Mouse (Mus musculus) macrophage (primary cell): ENCODE results near the gene Ptges3l. TPM values are rescaled to one million over a fixed set of nuclear protein-coding genes. Genes with fewer than 3 reads are reported as not detected.
A peak's percentile ranks its signal among the peaks of the same experiment; 100 is the strongest.

ENCODE experiments used
- H3K27ac ChIP-seq: fragments of 350-480 bp; formaldehyde crosslinking; 2 replicates; pipeline ENCODE4 v1.9.0; 2021
- H3K36me3 ChIP-seq: fragments of 350-480 bp; formaldehyde crosslinking; 2 replicates; pipeline ENCODE4 v1.9.0; 2021; ENCODE audit errors: inconsistent target
- H3K4me3 ChIP-seq: fragments of 350-480 bp; formaldehyde crosslinking; 2 replicates; pipeline ENCODE4 v1.9.0; 2021; ENCODE audit errors: inconsistent target
- H3K79me2 ChIP-seq: fragments of 350-480 bp; formaldehyde crosslinking; 2 replicates; pipeline ENCODE4 v1.9.0; 2021; ENCODE audit errors: inconsistent target
- WGBS: methylation state at CpG from one replicate; pipeline ENCODE4 v1.1.7; 2026; ENCODE audit warnings: inconsistent platforms; ENCODE audit not compliant: missing documents; 5-methylcytosine and 5-hydroxymethylcytosine counted together
- polyA plus RNA-seq: library from polyadenylated mRNA; stranded (reverse); fragments of 250-400 nt; gene quantifications from 3 replicates; pipeline ENCODE4 v1.2.4, GENCODE M21; 2018; ENCODE audit warnings: inconsistent platforms

The Ptges3l gene
- polyA plus RNA-seq, 1 experiment from 2014 or later, result 1.6 TPM

GRCm38 (mm10) chr11:101464211-101465100, 39.3 kb upstream of the Ptges3l start, which contains the start of gene Rnd2:
Rnd2 (plus strand) TSS chr11:101464999.
- peaks cover 61% of the 10 kb centered on the region for H3K79me2 ChIP-seq
- H3K27ac ChIP-seq, result peak within 1 kb of the TSS; percentile 88
- peak within 1 kb of the TSS; percentile 79 for H3K4me3 ChIP-seq
- H3K36me3 ChIP-seq, result peaks cover 29% of the 10 kb centered on the region
- 9% methylated on average over 11 of the region's 12 CpGs for WGBS

- Histone ChIP-seq H3K27ac (0 out of 2 replicates have a peak overlapping the region, but pooled peaks have one; percentile 88), H3K4me3 (peak overlapping the region; percentile 79; the same call in 1 of the 2 replicates), H3K79me2 (peaks cover 64% of the 10 kb centered on the region), H3K36me3 (peaks cover 45% of the 10 kb centered on the region)
- WGBS, result 16% methylated on average over 13 of the region's 13 CpGs
Measured at GRCm38 (mm10) chr11:101462583-101463440, 37.7 kb upstream of the Ptges3l start.

- Histone ChIP-seq H3K4me3 (no peak overlapping the region), H3K79me2 (peaks cover 69% of the 10 kb centered on the region), H3K36me3 (peaks cover 52% of the 10 kb centered on the region), H3K27ac (0 out of 2 replicates have a peak overlapping the region, but pooled peaks have one; percentile 5)
- WGBS, result 87% methylated on average over 14 of the region's 14 CpGs
Measured at GRCm38 (mm10) chr11:101462141-101462540, 37.0 kb upstream of the Ptges3l start.

GRCm38 (mm10) chr11:101460321-101460720, 35.2 kb upstream of the Ptges3l start:
- Histone ChIP-seq H3K4me3 (no peak overlapping the region), H3K79me2 (peaks cover 84% of the 10 kb centered on the region), H3K36me3 (peaks cover 67% of the 10 kb centered on the region), H3K27ac (no peak overlapping the region)
- 95% methylated on average over 15 of the region's 15 CpGs for WGBS

GRCm38 (mm10) chr11:101459716-101460115, 34.6 kb upstream of the Ptges3l start:
- Histone ChIP-seq H3K4me3 (no peak overlapping the region), H3K27ac (no peak overlapping the region), H3K36me3 (peaks cover 73% of the 10 kb centered on the region), H3K79me2 (peaks cover 84% of the 10 kb centered on the region)
- WGBS, result 96% methylated on average over 4 of the region's 6 CpGs

GRCm38 (mm10) chr11:101458217-101458616, 33.1 kb upstream of the Ptges3l start:
- H3K79me2 ChIP-seq, result peaks cover 84% of the 10 kb centered on the region
- H3K27ac ChIP-seq, result no peak overlapping the region
- WGBS, result 96% methylated on average over 12 of the region's 12 CpGs
- peaks cover 79% of the 10 kb centered on the region for H3K36me3 ChIP-seq
- H3K4me3 ChIP-seq, result no peak overlapping the region

GRCm38 (mm10) chr11:101457631-101458030, 32.5 kb upstream of the Ptges3l start:
- Histone ChIP-seq H3K36me3 (peaks cover 83% of the 10 kb centered on the region), H3K4me3 (no peak overlapping the region), H3K27ac (no peak overlapping the region), H3K79me2 (peaks cover 84% of the 10 kb centered on the region)
- WGBS, result 88% methylated on average over 9 of the region's 9 CpGs

GRCm38 (mm10) chr11:101455627-101456026, 30.5 kb upstream of the Ptges3l start:
- no peak overlapping the region for H3K27ac ChIP-seq
- H3K4me3 ChIP-seq, result no peak overlapping the region
- H3K36me3 ChIP-seq, result peaks cover 74% of the 10 kb centered on the region
- 92% methylated on average over 7 of the region's 7 CpGs for WGBS
- peaks cover 84% of the 10 kb centered on the region for H3K79me2 ChIP-seq

- Histone ChIP-seq H3K27ac (no peak overlapping the region), H3K36me3 (peaks cover 65% of the 10 kb centered on the region)
- WGBS, result 89% methylated on average over 6 of the region's 6 CpGs
Measured at GRCm38 (mm10) chr11:101454702-101455101, 29.6 kb upstream of the Ptges3l start.

GRCm38 (mm10) chr11:101452093-101452774, 27.1 kb upstream of the Ptges3l start:
- Histone ChIP-seq H3K36me3 (peaks cover 41% of the 10 kb centered on the region), H3K79me2 (peaks cover 89% of the 10 kb centered on the region), H3K4me3 (no peak overlapping the region), H3K27ac (no peak overlapping the region)
- 49% methylated on average over 10 of the region's 10 CpGs for WGBS

More at GRCm38 (mm10) chr11:101454702-101455101, 29.6 kb upstream of the Ptges3l start:
- Histone ChIP-seq H3K79me2 (peaks cover 84% of the 10 kb centered on the region), H3K4me3 (no peak overlapping the region)

- Histone ChIP-seq H3K79me2 (peaks cover 82% of the 10 kb centered on the region), H3K4me3 (no peak overlapping the region), H3K36me3 (peaks cover 34% of the 10 kb centered on the region), H3K27ac (no peak overlapping the region)
- 91% methylated on average over 4 of the region's 10 CpGs for WGBS
Measured at GRCm38 (mm10) chr11:101451536-101451935, 26.4 kb upstream of the Ptges3l start.

GRCm38 (mm10) chr11:101450394-101450793, 25.3 kb upstream of the Ptges3l start:
- Histone ChIP-seq H3K4me3 (no peak overlapping the region), H3K36me3 (peaks cover 26% of the 10 kb centered on the region; the same call in 1 of the 2 replicates), H3K27ac (no peak overlapping the region), H3K79me2 (peaks cover 70% of the 10 kb centered on the region)
- 100% methylated on average over 2 of the region's 3 CpGs for WGBS

GRCm38 (mm10) chr11:101449596-101449995, 24.5 kb upstream of the Ptges3l start:
- WGBS, result no CpG with 5 or more reads among the region's 4 CpGs
- H3K4me3 ChIP-seq, result peak overlapping the region; percentile 85
- peak overlapping the region; percentile 83; the same call in 1 of the 2 replicates for H3K27ac ChIP-seq
- peaks cover 23% of the 10 kb centered on the region; the same call in 1 of the 2 replicates for H3K36me3 ChIP-seq
- peaks cover 67% of the 10 kb centered on the region for H3K79me2 ChIP-seq

GRCm38 (mm10) chr11:101448899-101449298, 23.8 kb upstream of the Ptges3l start:
- peaks cover 67% of the 10 kb centered on the region for H3K79me2 ChIP-seq
- 10% methylated on average over 4 of the region's 4 CpGs for WGBS
- H3K36me3 ChIP-seq, result peaks cover 26% of the 10 kb centered on the region; the same call in 1 of the 2 replicates
- H3K27ac ChIP-seq, result peak overlapping the region; percentile 83
- peak overlapping the region; percentile 85 for H3K4me3 ChIP-seq
